Comparison of ENCODE assay signal across 28 mouse cellular contexts in the genomic region with DNA sequence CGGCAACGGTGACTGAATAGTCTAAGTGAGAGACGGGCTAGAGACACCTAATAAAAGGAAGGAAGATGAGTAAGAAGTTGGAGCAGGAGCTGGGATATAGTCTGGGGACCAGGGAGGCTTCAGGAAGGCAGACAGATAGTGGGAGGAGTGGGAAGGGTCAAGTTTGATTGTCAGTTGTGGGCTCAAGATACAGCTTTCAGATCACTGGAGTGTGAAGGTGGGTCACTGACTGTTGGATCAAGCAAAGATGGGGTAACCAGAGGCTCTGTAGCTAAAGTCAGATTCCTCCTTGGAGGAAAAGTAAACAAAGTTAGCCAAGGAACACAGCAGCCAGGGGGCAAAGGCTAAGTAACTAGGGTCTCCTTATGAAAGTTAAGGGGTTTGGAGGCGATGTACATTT.
"Had no signal": no experiment of that assay in that cellular context is flagged by ENCODE, and none has a peak within 500 bp of the region (broad histone marks: within the 10 kb centered on the region; RNA-seq: fewer than 3 reads in every experiment).

No protein-coding gene starts in this region.

- H3K4me2 ChIP-seq: embryonic facial prominence, embryonic 12.5 days; embryonic facial prominence, embryonic 13.5 days; embryonic facial prominence, embryonic 15.5 days; forebrain, embryonic 12.5 days; forebrain, embryonic 13.5 days; forebrain, embryonic 15.5 days had no signal

- H3K9ac ChIP-seq: embryonic facial prominence, embryonic 12.5 days; embryonic facial prominence, embryonic 13.5 days; embryonic facial prominence, embryonic 15.5 days; forebrain, embryonic 12.5 days; forebrain, embryonic 13.5 days; forebrain, embryonic 15.5 days; forebrain, postnatal 0 days had no signal

- DNase-seq: cerebellum, adult 18-20 months; cerebellum, adult 2 months; cerebellum, adult 8-10 months; cerebellum, adult 9-10 months; cerebellum, adult 9-11 months; cerebellum, postnatal 10 days; cerebellum, postnatal 14 days; cerebellum, postnatal 25 days; cerebellum, postnatal 36 days; embryo, embryonic 11 days; forebrain, postnatal 0 days; gastrocnemius, adult 2 months; gastrocnemius, postnatal 10 days; gastrocnemius, postnatal 14 days; gastrocnemius, postnatal 25 days; gastrocnemius, postnatal 36 days; heart, adult 11 months had no signal

- H3K27me3 ChIP-seq: embryonic facial prominence, embryonic 12.5 days; embryonic facial prominence, embryonic 13.5 days; embryonic facial prominence, embryonic 15.5 days; forebrain, embryonic 12.5 days; forebrain, embryonic 13.5 days; forebrain, embryonic 15.5 days had no signal

- H3K9me3 ChIP-seq: embryonic facial prominence, embryonic 10.5 days; embryonic facial prominence, embryonic 12.5 days; embryonic facial prominence, embryonic 13.5 days; embryonic facial prominence, embryonic 15.5 days; forebrain, embryonic 10.5 days; forebrain, embryonic 12.5 days; forebrain, embryonic 13.5 days; forebrain, embryonic 15.5 days had no signal

- H3K4me1 ChIP-seq: embryonic facial prominence, embryonic 10.5 days; embryonic facial prominence, embryonic 12.5 days; embryonic facial prominence, embryonic 13.5 days; embryonic facial prominence, embryonic 15.5 days; forebrain, embryonic 12.5 days; forebrain, embryonic 13.5 days; forebrain, embryonic 15.5 days had no signal

- H3K4me3 ChIP-seq: embryonic facial prominence, embryonic 10.5 days; embryonic facial prominence, embryonic 12.5 days; embryonic facial prominence, embryonic 13.5 days; embryonic facial prominence, embryonic 15.5 days; erythroblast, embryonic 14.5 days; forebrain, embryonic 10.5 days; forebrain, embryonic 12.5 days; forebrain, embryonic 13.5 days; forebrain, embryonic 15.5 days; gastrocnemius, adult 2 months had no signal

- ATAC-seq: forebrain, embryonic 13.5 days; forebrain, embryonic 14.5 days; forebrain, embryonic 15.5 days; forebrain, embryonic 16.5 days; forebrain, postnatal 0 days had no signal

- H3K27ac ChIP-seq: embryonic facial prominence, embryonic 10.5 days; embryonic facial prominence, embryonic 12.5 days; embryonic facial prominence, embryonic 13.5 days; embryonic facial prominence, embryonic 15.5 days; forebrain, embryonic 10.5 days; forebrain, embryonic 12.5 days; forebrain, embryonic 13.5 days; forebrain, embryonic 15.5 days; gastrocnemius, adult 2 months had no signal

- H3K36me3 ChIP-seq: embryonic facial prominence, embryonic 10.5 days; embryonic facial prominence, embryonic 12.5 days; embryonic facial prominence, embryonic 13.5 days; embryonic facial prominence, embryonic 15.5 days; forebrain, embryonic 10.5 days; forebrain, embryonic 12.5 days; forebrain, embryonic 15.5 days had no signal
